Mouse (Mus musculus) heart, postnatal 0 days (tissue): ENCODE results near the gene Tulp1. TPM values are rescaled to one million over a fixed set of nuclear protein-coding genes. Genes with fewer than 3 reads are reported as not detected.

Experiments used
- ATAC-seq: fragments of 200-750 bp; cut with Nextera tagmentation; 2 replicates; pipeline ENCODE4 v1.8.0; 2017; ENCODE audit warnings: low read depth, moderate number of reproducible peaks, moderate library complexity; ENCODE audit not compliant: insufficient read depth
- DNase-seq: peaks from one replicate; pipeline ENCODE4 v3.0.0-alpha.2; 2016; ENCODE audit warnings: low spot score
- H3K27ac ChIP-seq: fragments of 300-500 bp; sonication (generic); 2 replicates; pipeline ENCODE4 v1.5.1; 2014; ENCODE audit warnings: low read depth, mild to moderate bottlenecking
- H3K27me3 ChIP-seq: fragments of 300-500 bp; sonication (generic); 2 replicates; pipeline ENCODE4 v1.6.1; 2014; ENCODE audit warnings: low read length, mixed read lengths; ENCODE audit not compliant: control insufficient read depth, insufficient read depth
- H3K36me3 ChIP-seq: fragments of 300-500 bp; sonication (generic); replicated peaks from 2 replicates; pipeline ENCODE4 v1.6.1; 2014; ENCODE audit warnings: low read length, mixed read lengths; ENCODE audit not compliant: control insufficient read depth, insufficient read depth
- H3K4me1 ChIP-seq: fragments of 300-500 bp; sonication (generic); 2 replicates; pipeline ENCODE4 v1.6.1; 2014; ENCODE audit warnings: antibody characterized with exemption; ENCODE audit not compliant: control insufficient read depth, insufficient read depth
- H3K4me2 ChIP-seq: fragments of 300-500 bp; sonication (generic); 2 replicates; pipeline ENCODE4 v1.6.1; 2014; ENCODE audit warnings: low read depth, mild to moderate bottlenecking, low read length, moderate library complexity
- H3K4me3 ChIP-seq: fragments of 300-500 bp; sonication (generic); 2 replicates; pipeline ENCODE4 v1.5.1; 2014; ENCODE audit warnings: low read depth, low read length
- H3K9ac ChIP-seq: fragments of 300-500 bp; sonication (generic); replicated peaks from 2 replicates; pipeline ENCODE4 v1.6.1; 2014; ENCODE audit warnings: low read depth, low read length, mixed read lengths
- H3K9me3 ChIP-seq: fragments of 300-500 bp; sonication (generic); replicated peaks from 2 replicates; pipeline ENCODE4 v1.6.1; 2016; ENCODE audit warnings: low read length; ENCODE audit not compliant: control insufficient read depth
- CTCF ChIP-seq: IDR thresholded peaks from 2 replicates; pipeline ENCODE4 v1.5.1; 2016; ENCODE audit warnings: antibody characterized with exemption, control low read depth, low read depth
- EP300 ChIP-seq: IDR thresholded peaks from 2 replicates; pipeline ENCODE4 v1.6.1; 2016; ENCODE audit warnings: antibody characterized with exemption, low read depth
- WGBS: fragments of 180-500 bp; shearing (Covaris S2); extraction: QIAGEN DNeasy Blood & Tissue Kit; methylation state at CpG from one replicate; pipeline ENCODE4 v1.1.7; 2014; 5-methylcytosine and 5-hydroxymethylcytosine counted together
- polyA plus RNA-seq: library from polyadenylated mRNA; unstranded; fragments of >200 nt; fragmentation: Nextera tagmentation; extraction: Ambion mirVana; gene quantifications from 2 replicates; pipeline ENCODE4 v1.2.1, GENCODE M21; 2015
- total RNA-seq: library from RNA; depleted of rRNA; stranded (reverse); fragments of >200 nt; gene quantifications from 2 replicates; pipeline ENCODE4 v1.2.3, GENCODE M21; 2014; ENCODE audit warnings: low replicate concordance

Tulp1 gene
- total and polyA plus RNA-seq, 2 experiments from 2014 or later: 0.61 to 1.3 TPM

GRCm38 (mm10) chr17:28375592-28376061 is 10.6 kb upstream of the Tulp1 start:
- DNase-seq: no peak
- H3K9me3 ChIP-seq: no peaks in the 10 kb centered on the region
- no peak overlapping the region for H3K9ac ChIP-seq
- no peak overlapping the region for H3K4me3 ChIP-seq
- 8% methylated on average over 17 of the region's 17 CpGs for WGBS
- peaks cover 28% of the 10 kb centered on the region for H3K27me3 ChIP-seq
- H3K27ac ChIP-seq: no peak overlapping the region
- TF ChIP-seq CTCF: no peak
- H3K4me1 ChIP-seq: no peaks in the 10 kb centered on the region
- 0 out of 2 replicates have a peak overlapping the region, but pooled peaks have one; percentile 12 for H3K4me2 ChIP-seq
- H3K36me3 ChIP-seq: no peaks in the 10 kb centered on the region
- ATAC-seq: 0 out of 2 replicates have a peak, but pooled peaks have one; percentile 39

- no peaks in the 10 kb centered on the region for H3K4me1 ChIP-seq
- TF ChIP-seq EP300 (no peak), CTCF (no peak)
These were observed 9.5 kb upstream of the Tulp1 start for GRCm38 (mm10) chr17:28374494-28374893.

GRCm38 (mm10) chr17:28373821-28374220 is 8.8 kb upstream of the Tulp1 start:
- no peak overlapping the region for H3K27ac ChIP-seq
- TF ChIP-seq CTCF: peak; percentile 69
- no peak for TF ChIP-seq EP300
- peaks cover 28% of the 10 kb centered on the region for H3K27me3 ChIP-seq
- no peaks in the 10 kb centered on the region for H3K36me3 ChIP-seq
- 0 out of 2 replicates have a peak, but pooled peaks have one; percentile 15 for ATAC-seq
- no peak overlapping the region for H3K4me3 ChIP-seq
- no peaks in the 10 kb centered on the region for H3K9me3 ChIP-seq
- peak; percentile 37 for DNase-seq
- no peak overlapping the region for H3K9ac ChIP-seq
- H3K4me1 ChIP-seq: no peaks in the 10 kb centered on the region
- WGBS: 16% methylated on average over 10 of the region's 10 CpGs
- no peak overlapping the region for H3K4me2 ChIP-seq

More at GRCm38 (mm10) chr17:28374494-28374893, 9.5 kb upstream of the Tulp1 start:
- WGBS: 23% methylated on average over 16 of the region's 16 CpGs
- Histone ChIP-seq H3K4me3 (no peak overlapping the region), H3K9ac (no peak overlapping the region), H3K4me2 (no peak overlapping the region), H3K36me3 (no peaks in the 10 kb centered on the region), H3K9me3 (no peaks in the 10 kb centered on the region), H3K27ac (no peak overlapping the region), H3K27me3 (peaks cover 28% of the 10 kb centered on the region)
- no peak for ATAC-seq
- DNase-seq: no peak

GRCm38 (mm10) chr17:28371941-28372340 is 6.9 kb upstream of the Tulp1 start:
- 91% methylated on average over 1 of the region's 1 CpGs for WGBS

GRCm38 (mm10) chr17:28371286-28371685 is 6.3 kb upstream of the Tulp1 start:
- no peaks in the 10 kb centered on the region for H3K4me1 ChIP-seq
- no peak for DNase-seq
- no peak for TF ChIP-seq EP300
- H3K27me3 ChIP-seq: peaks cover 25% of the 10 kb centered on the region
- H3K9me3 ChIP-seq: no peaks in the 10 kb centered on the region
- no peak overlapping the region for H3K27ac ChIP-seq
- no peak for ATAC-seq
- H3K4me2 ChIP-seq: no peak overlapping the region
- no peak overlapping the region for H3K4me3 ChIP-seq
- no peak overlapping the region for H3K9ac ChIP-seq
- no peaks in the 10 kb centered on the region for H3K36me3 ChIP-seq
- 73% methylated on average over 2 of the region's 2 CpGs for WGBS

More at GRCm38 (mm10) chr17:28371941-28372340, 6.9 kb upstream of the Tulp1 start:
- Histone ChIP-seq H3K9me3 (no peaks in the 10 kb centered on the region), H3K36me3 (no peaks in the 10 kb centered on the region), H3K27me3 (peaks cover 28% of the 10 kb centered on the region), H3K4me1 (no peaks in the 10 kb centered on the region), H3K9ac (no peak overlapping the region), H3K27ac (no peak overlapping the region), H3K4me3 (no peak overlapping the region), H3K4me2 (no peak overlapping the region)
- TF ChIP-seq CTCF (no peak), EP300 (no peak)
- DNase-seq: no peak
- ATAC-seq: no peak

GRCm38 (mm10) chr17:28369056-28369455 is 4.0 kb upstream of the Tulp1 start:
- no peak overlapping the region for H3K4me3 ChIP-seq
- no peaks in the 10 kb centered on the region for H3K36me3 ChIP-seq
- H3K4me1 ChIP-seq: peaks cover 5% of the 10 kb centered on the region; the same call in 1 of the 2 replicates
- H3K9me3 ChIP-seq: no peaks in the 10 kb centered on the region
- TF ChIP-seq CTCF (no peak), EP300 (no peak)
- ATAC-seq (no peak), DNase-seq (no peak)
- H3K4me2 ChIP-seq: no peak overlapping the region
- H3K27ac ChIP-seq: no peak overlapping the region
- WGBS: 58% methylated on average over 5 of the region's 5 CpGs
- no peak overlapping the region for H3K9ac ChIP-seq
- peaks cover 23% of the 10 kb centered on the region for H3K27me3 ChIP-seq
